ENCODE assay signal across 21 mouse cellular contexts in the genomic region with DNA sequence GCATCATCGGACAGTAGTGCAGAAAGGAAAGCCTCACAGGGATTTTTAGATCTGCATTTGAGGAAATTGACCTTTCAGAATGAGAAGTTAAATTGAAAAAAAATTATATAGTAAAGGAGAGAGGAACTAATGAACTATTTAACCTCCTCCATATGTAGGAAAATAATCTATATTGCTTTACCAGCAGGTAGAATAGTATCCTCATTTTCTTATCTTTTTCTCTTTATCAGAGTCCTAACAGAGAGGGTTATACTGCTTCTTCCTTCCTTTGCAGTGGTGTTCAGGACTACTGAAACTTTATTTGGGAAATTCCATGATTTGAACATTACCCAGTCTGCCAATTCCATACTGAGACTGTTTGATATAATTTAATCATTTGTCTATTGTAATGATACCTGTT. TPM values are rescaled to one million over a fixed set of nuclear protein-coding genes. Genes with fewer than 3 reads are reported as not detected.
"Had no signal": no experiment of that assay in that cellular context is flagged by ENCODE, and none has a peak within 500 bp of the region (broad histone marks: within the 10 kb centered on the region; RNA-seq: fewer than 3 reads in every experiment).

No protein-coding gene starts in this region.

- H3K9ac ChIP-seq: neural tube, embryonic 12.5 days; neural tube, embryonic 13.5 days; neural tube, embryonic 15.5 days; stomach, embryonic 15.5 days had no signal

- H3K4me1 ChIP-seq: neural tube, embryonic 12.5 days; neural tube, embryonic 13.5 days; neural tube, embryonic 15.5 days; stomach, embryonic 15.5 days had no signal

- DNase-seq: retina, postnatal 1 day; right cerebral cortex, adult 18-20 months; right cerebral cortex, postnatal 14 days; right cerebral cortex, postnatal 25 days; right cerebral cortex, postnatal 4 days; spleen, adult 18-20 months; thymus, adult 18-20 months; thymus, adult 2 months; thymus, postnatal 25 days; thymus, postnatal 36 days; thymus, postnatal 4 days had no signal

- H3K27me3 ChIP-seq: neural tube, embryonic 12.5 days; neural tube, embryonic 13.5 days; neural tube, embryonic 15.5 days; stomach, embryonic 15.5 days had no signal

- H3K9me3 ChIP-seq: neural tube, embryonic 12.5 days; neural tube, embryonic 13.5 days; neural tube, embryonic 15.5 days; stomach, embryonic 15.5 days had no signal

- H3K27ac ChIP-seq: neural tube, embryonic 12.5 days; neural tube, embryonic 13.5 days; neural tube, embryonic 15.5 days; stomach, embryonic 15.5 days; stomach, postnatal 0 days had no signal

- H3K4me3 ChIP-seq: neural tube, embryonic 12.5 days; neural tube, embryonic 13.5 days; neural tube, embryonic 15.5 days; stomach, embryonic 15.5 days had no signal

RNA-seq across cellular contexts. Expression of a gene that starts 37.1 kb away (rescaled TPM):
- total RNA-seq: neutrophil, adult 5-6 weeks had no signal
- polyA plus RNA-seq: small intestine, adult 2 months; spleen, adult 2 months; stomach, embryonic 14.5 days; stomach, postnatal 0 days; testis, adult 2 months had no signal
